Mouse (Mus musculus) erythroblast, embryonic 14.5 days (primary cell): ENCODE data around the gene Trim50. TPM values are rescaled to one million over a fixed set of nuclear protein-coding genes. Genes with fewer than 3 reads are reported as not detected.

Experiments used
- H3K27me3 ChIP-seq: 2 replicates; pipeline ENCODE4 v1.6.1; 2012; ENCODE audit warnings: inconsistent platforms; ENCODE audit not compliant: control insufficient read depth
- H3K36me3 ChIP-seq: 2 replicates; pipeline ENCODE4 v1.6.1; 2012; ENCODE audit warnings: mild to moderate bottlenecking, inconsistent platforms; ENCODE audit not compliant: control insufficient read depth
- H3K4me1 ChIP-seq: 2 replicates; pipeline ENCODE4 v1.6.1; 2012; ENCODE audit warnings: inconsistent platforms; ENCODE audit not compliant: control insufficient read depth
- H3K4me3 ChIP-seq: replicated peaks from 2 replicates; pipeline ENCODE3; 2012; ENCODE audit warnings: moderate library complexity, mild to moderate bottlenecking, inconsistent platforms
- H3K9me3 ChIP-seq: 2 replicates; pipeline ENCODE4 v1.6.1; 2012; ENCODE audit warnings: low read length, inconsistent platforms, mixed read lengths; ENCODE audit not compliant: control insufficient read depth
- GATA1 ChIP-seq: IDR thresholded peaks from 2 replicates; pipeline ENCODE4 v1.6.1; 2012; ENCODE audit warnings: low read length, inconsistent platforms, mixed read lengths
- TAL1 ChIP-seq: IDR thresholded peaks from 3 replicates; pipeline ENCODE4 v1.6.1; 2012; ENCODE audit warnings: low read length, inconsistent platforms, mixed read lengths
- polyA plus RNA-seq: library from polyadenylated mRNA; stranded (reverse); fragments of >175 nt; gene quantifications from 2 replicates; pipeline ENCODE4 v1.2.3, GENCODE M21; 2012

Gene Trim50
- polyA plus RNA-seq, 1 experiment: not detected

DNA sequence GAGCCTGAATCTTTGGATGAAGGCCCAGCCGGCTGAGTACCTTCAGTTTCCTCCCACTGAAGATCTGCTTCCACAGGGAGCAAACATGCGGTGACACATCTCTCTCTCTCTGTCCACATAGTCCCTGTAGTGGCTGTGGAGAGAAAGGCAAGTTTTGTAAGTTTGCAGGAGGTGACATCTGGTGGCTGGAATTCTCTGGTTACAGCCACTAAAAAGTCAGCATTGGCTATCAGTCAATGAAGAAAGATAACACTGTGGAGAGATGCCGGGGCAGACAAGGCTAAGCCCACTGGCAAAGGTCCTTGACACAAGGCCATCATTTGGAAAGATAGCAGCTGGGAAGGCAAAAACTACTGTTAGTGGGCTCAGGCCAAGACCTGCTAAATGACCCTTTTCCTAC lies 15.5 kb upstream of the Trim50 start:
- H3K4me3 ChIP-seq: no peak overlapping the region
- no peak for TF ChIP-seq GATA1
- no peak for TF ChIP-seq TAL1

DNA sequence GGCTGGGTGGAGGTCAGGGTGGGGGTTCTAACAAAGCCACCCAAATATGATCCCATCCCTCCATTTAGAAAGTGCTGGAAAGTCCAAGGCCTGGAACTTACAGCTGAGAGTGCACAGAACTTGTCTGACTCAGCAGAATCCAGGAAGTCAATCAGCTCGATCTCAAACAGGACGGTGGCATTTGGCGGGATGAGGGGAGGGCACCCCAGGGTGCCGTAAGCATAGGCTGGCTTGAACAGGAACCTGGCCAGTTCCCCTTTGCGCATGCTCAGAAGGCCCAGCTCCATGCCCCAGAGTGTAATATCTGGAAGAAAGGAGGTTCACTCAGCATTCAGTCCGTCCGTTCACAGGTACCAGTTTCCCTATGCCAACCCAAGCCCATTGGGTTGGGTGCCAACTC lies 7.1 kb upstream of the Trim50 start:
- no peaks in the 10 kb centered on the region for H3K36me3 ChIP-seq
- H3K9me3 ChIP-seq: no peaks in the 10 kb centered on the region
- TF ChIP-seq TAL1 (no peak), GATA1 (no peak)
- H3K4me3 ChIP-seq: no peak overlapping the region
- peaks cover 2% of the 10 kb centered on the region for H3K4me1 ChIP-seq
- H3K27me3 ChIP-seq: no peaks in the 10 kb centered on the region

More for the DNA sequence above, 15.5 kb upstream of the Trim50 start:
- Histone ChIP-seq H3K9me3 (no peaks in the 10 kb centered on the region), H3K36me3 (no peaks in the 10 kb centered on the region), H3K27me3 (no peaks in the 10 kb centered on the region), H3K4me1 (no peaks in the 10 kb centered on the region; the same call in 1 of the 2 replicates)

DNA sequence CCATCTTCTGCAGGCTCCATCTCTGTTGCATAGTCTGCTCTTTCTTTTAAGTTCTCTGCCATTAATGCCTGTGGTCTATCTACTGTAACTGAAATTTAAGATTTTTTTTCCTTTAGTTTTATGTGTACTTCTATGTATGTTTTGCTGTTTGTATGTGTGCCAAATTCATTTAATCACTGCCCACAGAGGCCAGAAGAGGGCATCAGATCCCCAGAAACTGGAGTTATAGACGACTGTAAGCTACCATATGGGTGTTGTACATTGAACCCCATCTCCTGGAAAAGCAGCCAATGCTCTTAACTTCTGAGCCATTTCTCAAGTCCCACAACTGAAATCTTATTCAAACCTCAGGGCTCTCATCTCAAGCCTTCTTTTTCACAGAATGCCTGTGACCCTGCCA lies 6.7 kb upstream of the Trim50 start:
- Histone ChIP-seq H3K4me3 (no peak overlapping the region), H3K36me3 (no peaks in the 10 kb centered on the region), H3K4me1 (peaks cover 2% of the 10 kb centered on the region), H3K27me3 (no peaks in the 10 kb centered on the region), H3K9me3 (no peaks in the 10 kb centered on the region)
- TF ChIP-seq GATA1 (no peak), TAL1 (no peak)

DNA sequence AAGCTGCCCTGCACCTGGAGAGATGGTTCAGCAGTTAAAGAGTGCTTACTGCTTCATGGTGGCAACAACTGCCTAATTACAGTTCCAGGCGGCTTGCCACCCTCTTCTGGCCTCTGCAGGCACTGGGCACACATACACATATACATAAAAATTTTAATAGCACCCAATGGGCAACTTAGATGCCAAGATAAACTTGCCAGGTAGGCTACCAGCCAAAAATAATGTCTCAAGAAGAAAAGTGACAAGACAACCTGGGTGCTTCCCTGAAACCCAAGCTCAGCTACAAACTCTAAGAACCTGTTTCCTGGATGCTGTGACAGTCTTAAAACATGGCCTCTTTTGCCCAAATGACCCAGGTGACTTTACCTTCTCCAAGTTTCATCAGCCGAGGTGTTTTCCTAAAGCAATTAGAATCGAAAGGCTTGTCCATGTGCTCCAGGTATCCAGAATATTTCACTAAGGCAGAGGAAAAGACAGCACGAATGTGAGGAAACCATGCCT lies 5.5 kb upstream of the Trim50 start:
- Histone ChIP-seq H3K4me1 (peaks cover 2% of the 10 kb centered on the region), H3K4me3 (no peak overlapping the region), H3K36me3 (no peaks in the 10 kb centered on the region), H3K9me3 (no peaks in the 10 kb centered on the region), H3K27me3 (peaks cover 2% of the 10 kb centered on the region; the same call in 1 of the 2 replicates)
- no peak for TF ChIP-seq TAL1
- no peak for TF ChIP-seq GATA1

DNA sequence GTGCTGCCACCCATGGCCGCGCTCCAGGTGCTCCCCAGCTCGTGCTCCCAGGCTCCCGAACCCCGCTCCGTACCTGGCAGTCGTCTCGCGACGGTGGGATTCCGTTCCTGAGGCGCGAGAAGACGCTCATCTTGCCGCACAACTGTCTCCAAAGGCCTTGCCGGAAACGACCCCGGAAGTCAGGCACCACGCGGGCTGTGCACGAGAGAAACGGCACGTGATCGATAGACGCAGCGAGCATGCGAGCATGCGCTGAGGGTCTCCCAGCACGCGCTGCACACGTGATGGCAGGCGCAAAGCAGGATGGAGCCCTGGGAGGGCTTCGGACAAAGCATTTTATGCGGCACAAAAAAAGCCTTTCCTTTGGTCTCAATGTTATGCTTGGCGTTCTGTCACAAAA lies 3.2 kb upstream of the Trim50 start, which contains the start of gene Fkbp6:
TSS of gene Fkbp6 (minus strand) at position 183 of the 400 bp plus-strand sequence.
- Histone ChIP-seq H3K27me3 (peaks cover 14% of the 10 kb centered on the region), H3K4me1 (peaks cover 2% of the 10 kb centered on the region), H3K36me3 (no peaks in the 10 kb centered on the region), H3K9me3 (no peaks in the 10 kb centered on the region), H3K4me3 (no peak within 1 kb of the TSS)
- TF ChIP-seq GATA1 (no peak), TAL1 (no peak)

DNA sequence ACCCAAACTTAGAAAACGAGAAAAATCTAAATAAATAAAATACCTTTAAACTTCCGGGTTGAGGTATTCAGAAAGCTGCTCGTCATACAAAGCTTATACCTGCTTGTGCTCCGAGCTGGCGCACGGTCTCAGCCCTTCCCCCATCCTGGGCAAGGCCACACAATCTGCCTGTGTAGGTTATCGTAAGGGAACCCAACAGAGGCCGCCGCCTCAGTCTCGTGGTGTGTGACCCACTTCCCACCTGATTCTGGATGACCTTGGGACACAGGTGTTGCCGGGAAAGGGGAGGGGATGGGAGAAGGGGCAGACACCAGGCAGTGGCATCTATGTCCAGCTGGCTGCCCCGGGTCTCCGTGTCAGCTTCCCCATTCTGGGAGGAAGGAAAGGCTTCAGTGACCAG lies 1.5 kb upstream of the Trim50 start:
- Histone ChIP-seq H3K27me3 (peaks cover 14% of the 10 kb centered on the region), H3K4me1 (no peaks in the 10 kb centered on the region), H3K4me3 (no peak overlapping the region), H3K36me3 (no peaks in the 10 kb centered on the region), H3K9me3 (no peaks in the 10 kb centered on the region)
- no peak for TF ChIP-seq GATA1
- TF ChIP-seq TAL1: no peak

DNA sequence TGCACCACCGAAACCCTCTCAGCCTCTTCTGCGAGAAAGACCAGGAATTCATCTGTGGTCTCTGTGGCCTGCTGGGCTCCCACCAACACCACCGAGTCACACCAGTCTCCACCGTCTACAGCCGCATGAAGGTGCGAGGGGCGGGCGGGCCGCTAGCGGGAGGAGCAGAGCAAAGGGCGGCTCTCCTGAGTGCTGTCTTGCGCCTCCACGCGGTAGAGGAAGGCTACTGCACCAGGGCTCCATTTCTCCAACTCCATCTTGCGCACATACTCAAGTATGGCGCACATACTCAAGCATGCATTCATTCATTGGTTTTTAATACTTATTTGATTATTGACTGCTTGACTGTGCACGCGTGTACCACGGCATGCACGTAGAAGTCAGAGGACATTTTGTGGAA lies 469 bp downstream of the Trim50 start:
- Histone ChIP-seq H3K36me3 (no peaks in the 10 kb centered on the region), H3K27me3 (peaks cover 14% of the 10 kb centered on the region), H3K4me1 (no peaks in the 10 kb centered on the region), H3K4me3 (no peak overlapping the region), H3K9me3 (peaks cover 3% of the 10 kb centered on the region; the same call in 1 of the 2 replicates)
- TF ChIP-seq GATA1: no peak
- TF ChIP-seq TAL1: no peak

DNA sequence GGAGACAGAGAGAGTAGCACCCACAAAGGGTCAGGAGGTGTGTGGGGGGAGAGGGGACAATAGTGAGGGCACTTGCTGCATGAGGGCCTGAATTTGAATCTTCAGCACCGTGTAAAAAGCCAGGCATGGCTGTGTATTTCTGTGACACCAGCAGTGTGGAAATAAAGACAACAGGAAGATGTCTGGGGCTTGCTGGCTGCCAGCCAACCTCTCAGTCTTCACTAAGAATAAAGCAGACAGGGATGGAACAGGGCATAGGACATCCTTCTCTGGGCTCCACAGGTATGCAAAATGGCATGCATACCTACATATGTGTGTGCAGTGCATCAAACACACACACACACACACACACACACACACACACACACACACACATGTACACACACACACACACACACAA lies 3.0 kb downstream of the Trim50 start:
- TF ChIP-seq GATA1 (no peak), TAL1 (no peak)
- Histone ChIP-seq H3K4me1 (no peaks in the 10 kb centered on the region), H3K4me3 (no peak overlapping the region), H3K9me3 (peaks cover 3% of the 10 kb centered on the region; the same call in 1 of the 2 replicates), H3K36me3 (no peaks in the 10 kb centered on the region), H3K27me3 (peaks cover 14% of the 10 kb centered on the region)

DNA sequence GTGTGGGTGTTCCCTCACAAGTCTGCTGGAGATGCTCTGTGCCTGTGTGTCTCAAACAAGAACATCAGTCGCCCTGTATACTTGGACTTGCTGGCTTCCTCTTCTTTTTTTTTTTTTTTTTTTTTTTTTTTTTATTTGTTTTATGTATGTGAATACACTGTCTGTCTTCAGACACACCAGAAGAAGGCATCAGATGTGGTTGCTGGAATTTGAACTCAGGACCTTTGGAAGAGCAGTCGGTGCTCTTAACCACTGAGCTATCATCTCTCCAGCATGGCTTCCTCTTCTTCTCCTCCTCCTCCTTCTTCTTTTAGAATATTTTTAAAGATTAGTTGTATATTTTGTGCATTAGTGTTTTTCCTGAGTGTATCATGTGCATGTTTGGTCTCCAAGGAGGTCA lies 4.5 kb downstream of the Trim50 start:
- Histone ChIP-seq H3K27me3 (peaks cover 11% of the 10 kb centered on the region), H3K4me1 (no peaks in the 10 kb centered on the region), H3K4me3 (no peak overlapping the region), H3K36me3 (no peaks in the 10 kb centered on the region), H3K9me3 (peaks cover 3% of the 10 kb centered on the region; the same call in 1 of the 2 replicates)
- TF ChIP-seq TAL1: peak; percentile 11; the same call in 1 of the 3 replicates
- TF ChIP-seq GATA1: no peak

DNA sequence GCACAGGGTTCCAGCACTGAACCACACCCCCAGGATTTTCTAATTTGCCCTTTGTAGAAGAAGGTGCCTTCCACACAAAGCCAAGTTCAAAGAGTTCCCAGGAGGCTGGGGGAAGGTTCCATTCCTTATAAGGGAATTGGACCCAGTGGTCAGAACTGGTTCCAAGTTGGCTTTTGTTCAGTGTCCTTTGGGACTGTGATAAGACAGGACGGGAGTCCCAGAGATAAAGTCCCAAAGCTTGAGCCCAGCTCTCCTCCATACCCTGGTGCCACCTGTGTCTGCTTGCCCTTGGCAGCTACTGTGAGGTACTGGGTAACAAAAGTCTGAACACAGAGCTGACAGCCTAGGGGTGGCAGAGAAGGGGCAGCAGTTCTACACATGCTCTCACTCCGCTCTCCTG lies 6.7 kb downstream of the Trim50 start:
- no peaks in the 10 kb centered on the region for H3K36me3 ChIP-seq
- H3K9me3 ChIP-seq: peaks cover 3% of the 10 kb centered on the region; the same call in 1 of the 2 replicates
- H3K27me3 ChIP-seq: 0 out of 2 replicates have a peak, but pooled peaks cover 2% of the 10 kb centered on the region
- no peak for TF ChIP-seq GATA1
- no peak overlapping the region for H3K4me3 ChIP-seq
- no peaks in the 10 kb centered on the region for H3K4me1 ChIP-seq
